Mouse (Mus musculus) lung, embryonic 15.5 days (tissue): ENCODE measurements around the gene Epha2. TPM values are rescaled to one million over a fixed set of nuclear protein-coding genes. Genes with fewer than 3 reads are reported as not detected.

ENCODE experiments used
- ATAC-seq: fragments of 200-750 bp; cut with Nextera tagmentation; 2 replicates; pipeline ENCODE4 v1.8.0; 2017; ENCODE audit warnings: moderate number of reproducible peaks, borderline replicate concordance; ENCODE audit not compliant: low FRiP score, low TSS enrichment; ENCODE audit errors: extremely low read depth
- H3K27ac ChIP-seq: fragments of 300-500 bp; sonication (generic); 2 replicates; pipeline ENCODE4 v1.5.1; 2015; ENCODE audit warnings: moderate library complexity, mild to moderate bottlenecking, inconsistent platforms
- H3K27me3 ChIP-seq: fragments of 300-500 bp; sonication (generic); 2 replicates; pipeline ENCODE4 v1.6.1; 2015; ENCODE audit warnings: inconsistent platforms
- H3K36me3 ChIP-seq: fragments of 300-500 bp; sonication (generic); 2 replicates; pipeline ENCODE4 v1.6.1; 2015; ENCODE audit warnings: inconsistent platforms
- H3K4me1 ChIP-seq: fragments of 300-500 bp; sonication (generic); 2 replicates; pipeline ENCODE4 v1.6.1; 2015; ENCODE audit warnings: inconsistent platforms
- H3K4me2 ChIP-seq: fragments of 300-500 bp; sonication (generic); 2 replicates; pipeline ENCODE4 v1.6.1; 2015; ENCODE audit warnings: inconsistent platforms, mild to moderate bottlenecking, moderate library complexity
- H3K4me3 ChIP-seq: fragments of 300-500 bp; sonication (generic); 2 replicates; pipeline ENCODE4 v1.5.1; 2015; ENCODE audit warnings: mild to moderate bottlenecking, inconsistent platforms
- H3K9ac ChIP-seq: fragments of 300-500 bp; sonication (generic); 2 replicates; pipeline ENCODE4 v1.6.1; 2015; ENCODE audit warnings: inconsistent platforms
- H3K9me3 ChIP-seq: fragments of 300-500 bp; sonication (generic); 2 replicates; pipeline ENCODE4 v1.6.1; 2016; ENCODE audit warnings: inconsistent platforms
- WGBS: fragments of 180-500 bp; shearing (Covaris S2); methylation state at CpG from one replicate; pipeline ENCODE4 v1.1.7; 2015; 5-methylcytosine and 5-hydroxymethylcytosine counted together
- polyA plus RNA-seq: library from polyadenylated mRNA; unstranded; fragments of >200 nt; fragmentation: Nextera tagmentation; extraction: Ambion mirVana; gene quantifications from 2 replicates; pipeline ENCODE4 v1.2.1, GENCODE M21; 2015

The Epha2 gene
- polyA plus RNA-seq, 1 experiment from 2014 or later = 11.0 TPM

GRCm38 (mm10) chr4:141335263-141335796 is 34.3 kb downstream of the Epha2 start:
- no peak overlapping the region for H3K4me3 ChIP-seq
- peak overlapping the region; percentile 60 for H3K27ac ChIP-seq
- H3K9me3 ChIP-seq = no peaks in the 10 kb centered on the region
- no peaks in the 10 kb centered on the region for H3K36me3 ChIP-seq
- peak; percentile 12; the same call in 1 of the 2 replicates for ATAC-seq
- WGBS = 21% methylated on average over 3 of the region's 3 CpGs
- no peak overlapping the region for H3K9ac ChIP-seq
- no peaks in the 10 kb centered on the region for H3K27me3 ChIP-seq
- peaks cover 35% of the 10 kb centered on the region for H3K4me1 ChIP-seq
- H3K4me2 ChIP-seq = no peak overlapping the region

- peak overlapping the region; percentile 60 for H3K27ac ChIP-seq
- 51% methylated on average over 6 of the region's 6 CpGs for WGBS
- H3K9me3 ChIP-seq = no peaks in the 10 kb centered on the region
- no peaks in the 10 kb centered on the region for H3K36me3 ChIP-seq
- H3K4me2 ChIP-seq = no peak overlapping the region
- peaks cover 35% of the 10 kb centered on the region for H3K4me1 ChIP-seq
- no peak overlapping the region for H3K4me3 ChIP-seq
- H3K27me3 ChIP-seq = no peaks in the 10 kb centered on the region
- ATAC-seq = no peak
- H3K9ac ChIP-seq = no peak overlapping the region
Observed at GRCm38 (mm10) chr4:141336196-141336595, 35.2 kb downstream of the Epha2 start.

DNA sequence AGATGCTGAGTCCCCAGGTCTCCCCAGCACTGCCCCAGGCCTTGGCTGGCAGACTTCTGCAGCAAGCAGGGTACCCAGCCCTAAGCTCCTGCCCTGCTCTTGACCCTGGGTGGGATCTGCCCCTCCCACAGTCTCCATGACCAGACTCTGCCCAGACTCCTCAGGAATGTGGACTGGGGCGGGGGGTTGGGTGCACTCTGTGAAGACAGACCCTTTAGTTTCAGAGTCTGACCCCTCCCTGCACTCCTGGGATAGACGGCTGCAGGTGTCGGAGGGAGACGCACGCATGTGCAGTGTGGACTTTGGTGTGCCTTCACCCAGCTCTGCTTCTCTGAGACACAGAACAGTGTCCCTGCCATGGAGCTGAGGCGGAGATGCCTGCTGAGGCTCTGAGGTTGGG is 36.9 kb downstream of the Epha2 start:
- Histone ChIP-seq H3K4me3 (no peak overlapping the region), H3K36me3 (no peaks in the 10 kb centered on the region), H3K9ac (no peak overlapping the region), H3K4me2 (peak overlapping the region; percentile 10; the same call in 1 of the 2 replicates), H3K27ac (peak overlapping the region; percentile 78), H3K27me3 (no peaks in the 10 kb centered on the region), H3K4me1 (peaks cover 35% of the 10 kb centered on the region), H3K9me3 (no peaks in the 10 kb centered on the region)
- WGBS = 25% methylated on average over 6 of the region's 6 CpGs
- peak; percentile 72 for ATAC-seq

DNA sequence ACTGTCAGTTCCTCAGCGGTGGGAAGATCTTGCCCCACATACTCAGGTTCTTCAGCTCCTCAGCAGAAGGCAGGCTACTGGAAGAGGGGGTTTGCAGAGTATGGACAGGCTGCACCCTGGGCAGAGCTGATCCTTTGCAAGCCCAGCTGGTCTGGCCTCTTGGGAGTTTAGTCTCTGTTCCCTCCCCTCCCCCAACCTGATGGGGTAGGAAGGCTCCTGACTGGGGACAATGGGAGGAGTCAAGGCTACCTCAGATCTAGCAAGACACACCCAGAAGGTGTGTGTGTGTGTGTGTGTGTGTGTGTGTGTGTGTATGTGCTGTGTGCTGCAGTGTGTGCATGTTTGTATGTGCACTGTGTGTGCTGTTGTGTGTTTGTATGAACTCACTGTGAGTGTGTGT is 37.8 kb downstream of the Epha2 start:
- no peak overlapping the region for H3K4me3 ChIP-seq
- ATAC-seq = no peak
- H3K9me3 ChIP-seq = no peaks in the 10 kb centered on the region
- H3K27ac ChIP-seq = peak overlapping the region; percentile 78
- no peak overlapping the region for H3K9ac ChIP-seq
- 5% methylated on average over 1 of the region's 1 CpGs for WGBS
- H3K27me3 ChIP-seq = no peaks in the 10 kb centered on the region
- H3K4me1 ChIP-seq = peaks cover 35% of the 10 kb centered on the region
- no peaks in the 10 kb centered on the region for H3K36me3 ChIP-seq
- no peak overlapping the region for H3K4me2 ChIP-seq

- H3K36me3 ChIP-seq = no peaks in the 10 kb centered on the region
- peaks cover 16% of the 10 kb centered on the region for H3K4me1 ChIP-seq
- H3K27me3 ChIP-seq = no peaks in the 10 kb centered on the region
- H3K9ac ChIP-seq = no peak overlapping the region
- no peak overlapping the region for H3K4me2 ChIP-seq
- 71% methylated on average over 6 of the region's 7 CpGs for WGBS
- no peaks in the 10 kb centered on the region for H3K9me3 ChIP-seq
- no peak overlapping the region for H3K27ac ChIP-seq
- no peak for ATAC-seq
- no peak overlapping the region for H3K4me3 ChIP-seq
Observed at GRCm38 (mm10) chr4:141341477-141341876, 40.4 kb downstream of the Epha2 start.

- Histone ChIP-seq H3K9ac (no peak overlapping the region), H3K4me1 (peaks cover 15% of the 10 kb centered on the region), H3K27me3 (no peaks in the 10 kb centered on the region), H3K9me3 (no peaks in the 10 kb centered on the region), H3K4me3 (no peak overlapping the region), H3K27ac (no peak overlapping the region), H3K36me3 (no peaks in the 10 kb centered on the region), H3K4me2 (no peak overlapping the region)
- no peak for ATAC-seq
- WGBS = 69% methylated on average over 7 of the region's 7 CpGs
Observed at GRCm38 (mm10) chr4:141343515-141343914, 42.5 kb downstream of the Epha2 start.

DNA sequence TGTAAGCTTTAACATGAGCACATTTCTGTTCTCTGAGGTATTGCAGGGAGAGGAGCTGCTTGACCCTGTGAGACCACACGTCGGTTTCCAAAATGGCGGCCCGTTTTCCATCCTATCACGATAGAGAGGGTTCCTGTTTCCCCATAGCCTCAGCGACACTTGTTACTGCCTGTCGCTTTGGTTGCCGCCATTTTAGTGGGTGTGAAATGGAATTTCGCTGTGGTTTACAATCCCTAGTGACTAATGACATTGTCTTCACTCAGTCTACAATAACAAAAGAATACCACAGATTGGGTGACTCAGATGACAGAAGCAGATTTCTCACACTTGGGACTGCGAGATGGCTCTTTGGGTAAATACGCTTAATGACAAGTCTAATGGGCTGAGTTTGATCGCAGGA is 44.2 kb downstream of the Epha2 start:
- Histone ChIP-seq H3K27me3 (no peaks in the 10 kb centered on the region), H3K4me1 (peaks cover 10% of the 10 kb centered on the region; the same call in 1 of the 2 replicates), H3K9ac (no peak overlapping the region), H3K36me3 (no peaks in the 10 kb centered on the region), H3K27ac (no peak overlapping the region), H3K4me2 (no peak overlapping the region), H3K9me3 (no peaks in the 10 kb centered on the region), H3K4me3 (no peak overlapping the region)
- 81% methylated on average over 12 of the region's 12 CpGs for WGBS
- no peak for ATAC-seq

DNA sequence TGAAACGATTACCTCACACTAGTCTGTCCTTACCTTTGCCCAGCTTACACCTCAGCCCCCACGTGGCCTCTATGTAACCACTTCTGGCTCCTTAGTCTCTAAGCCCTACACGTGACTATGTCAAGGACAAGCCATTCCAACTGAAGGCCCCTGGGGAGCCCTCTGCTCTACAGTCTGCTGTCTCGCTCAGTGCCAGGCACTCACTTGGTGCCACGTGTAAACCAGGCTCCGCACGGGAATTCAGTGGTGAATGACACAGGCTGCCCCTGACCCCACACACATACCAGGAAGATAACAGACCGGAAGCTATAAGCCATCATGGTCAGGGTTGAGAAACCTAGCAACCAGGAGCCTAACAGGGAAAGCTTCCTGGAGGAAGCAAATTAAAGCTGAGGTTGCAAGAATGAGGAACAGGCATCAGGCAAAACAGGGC is 46.3 kb downstream of the Epha2 start:
- peak overlapping the region; percentile 62 for H3K27ac ChIP-seq
- H3K4me1 ChIP-seq = peaks cover 10% of the 10 kb centered on the region; the same call in 1 of the 2 replicates
- H3K9ac ChIP-seq = no peak overlapping the region
- H3K4me3 ChIP-seq = no peak overlapping the region
- H3K36me3 ChIP-seq = no peaks in the 10 kb centered on the region
- no peak overlapping the region for H3K4me2 ChIP-seq
- H3K27me3 ChIP-seq = no peaks in the 10 kb centered on the region
- ATAC-seq = peak; percentile 78
- WGBS = 30% methylated on average over 8 of the region's 8 CpGs
- H3K9me3 ChIP-seq = no peaks in the 10 kb centered on the region

DNA sequence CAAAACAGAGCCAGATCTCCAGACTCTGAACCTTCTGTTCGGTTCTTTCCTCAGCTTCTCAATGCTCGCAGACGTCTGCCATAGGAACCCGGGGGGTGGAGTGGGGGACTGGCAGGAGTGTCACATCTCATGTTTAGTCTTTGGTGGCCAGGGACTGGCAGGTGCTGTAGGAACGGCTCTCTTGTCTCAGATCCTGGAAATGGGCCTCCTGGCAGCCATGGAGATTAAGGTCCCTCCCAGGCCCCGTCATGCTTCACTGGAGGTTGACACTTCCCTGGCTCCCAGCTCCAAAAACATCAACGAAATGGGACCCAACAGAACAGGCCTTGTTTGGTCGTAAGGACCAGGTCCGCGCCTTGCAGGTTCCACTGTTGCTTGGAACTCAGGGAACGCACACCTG is 47.6 kb downstream of the Epha2 start:
- no peak overlapping the region for H3K27ac ChIP-seq
- no peak overlapping the region for H3K4me2 ChIP-seq
- no peaks in the 10 kb centered on the region for H3K9me3 ChIP-seq
- ATAC-seq = no peak
- peaks cover 15% of the 10 kb centered on the region for H3K4me1 ChIP-seq
- H3K4me3 ChIP-seq = no peak overlapping the region
- 60% methylated on average over 11 of the region's 11 CpGs for WGBS
- H3K9ac ChIP-seq = no peak overlapping the region
- no peaks in the 10 kb centered on the region for H3K36me3 ChIP-seq
- no peaks in the 10 kb centered on the region for H3K27me3 ChIP-seq

- Histone ChIP-seq H3K4me2 (no peak overlapping the region), H3K9me3 (no peaks in the 10 kb centered on the region), H3K27me3 (no peaks in the 10 kb centered on the region), H3K36me3 (no peaks in the 10 kb centered on the region), H3K4me3 (no peak overlapping the region), H3K27ac (no peak overlapping the region), H3K4me1 (peaks cover 21% of the 10 kb centered on the region), H3K9ac (no peak overlapping the region)
- WGBS = 71% methylated on average over 12 of the region's 12 CpGs
- ATAC-seq = no peak
Observed at GRCm38 (mm10) chr4:141350015-141350414, 49.0 kb downstream of the Epha2 start.

GRCm38 (mm10) chr4:141351972-141352371 is 50.9 kb downstream of the Epha2 start:
- H3K4me1 ChIP-seq = peaks cover 21% of the 10 kb centered on the region
- no peaks in the 10 kb centered on the region for H3K9me3 ChIP-seq
- no peak overlapping the region for H3K9ac ChIP-seq
- ATAC-seq = no peak
- H3K27ac ChIP-seq = no peak overlapping the region
- H3K27me3 ChIP-seq = no peaks in the 10 kb centered on the region
- no peaks in the 10 kb centered on the region for H3K36me3 ChIP-seq
- no peak overlapping the region for H3K4me2 ChIP-seq
- 41% methylated on average over 7 of the region's 7 CpGs for WGBS
- no peak overlapping the region for H3K4me3 ChIP-seq

DNA sequence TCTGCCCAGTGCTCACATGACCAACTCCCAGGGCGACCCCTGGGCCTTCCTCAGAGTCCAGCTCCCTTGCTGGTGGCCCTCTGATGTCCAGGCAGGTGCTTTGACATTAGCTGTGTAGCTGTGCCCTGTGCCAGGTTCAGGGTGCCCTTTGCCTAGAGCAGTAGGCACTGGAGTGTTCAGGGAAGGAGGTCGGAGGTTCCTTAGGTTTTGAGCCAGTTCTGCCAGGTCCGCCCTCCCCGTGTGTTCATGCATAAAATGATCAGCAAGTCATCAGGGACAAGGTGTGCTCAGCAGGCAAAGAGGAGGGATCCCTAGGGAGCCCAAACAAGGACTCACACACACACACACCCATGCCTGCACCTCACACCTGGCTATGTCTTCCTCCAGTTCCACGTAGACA is 51.9 kb downstream of the Epha2 start:
- H3K4me1 ChIP-seq = peaks cover 15% of the 10 kb centered on the region
- H3K9me3 ChIP-seq = no peaks in the 10 kb centered on the region
- peak overlapping the region; percentile 75 for H3K27ac ChIP-seq
- no peak overlapping the region for H3K9ac ChIP-seq
- H3K36me3 ChIP-seq = no peaks in the 10 kb centered on the region
- no peak overlapping the region for H3K4me2 ChIP-seq
- no peaks in the 10 kb centered on the region for H3K27me3 ChIP-seq
- no peak overlapping the region for H3K4me3 ChIP-seq
- ATAC-seq = no peak
- WGBS = 75% methylated on average over 5 of the region's 5 CpGs

DNA sequence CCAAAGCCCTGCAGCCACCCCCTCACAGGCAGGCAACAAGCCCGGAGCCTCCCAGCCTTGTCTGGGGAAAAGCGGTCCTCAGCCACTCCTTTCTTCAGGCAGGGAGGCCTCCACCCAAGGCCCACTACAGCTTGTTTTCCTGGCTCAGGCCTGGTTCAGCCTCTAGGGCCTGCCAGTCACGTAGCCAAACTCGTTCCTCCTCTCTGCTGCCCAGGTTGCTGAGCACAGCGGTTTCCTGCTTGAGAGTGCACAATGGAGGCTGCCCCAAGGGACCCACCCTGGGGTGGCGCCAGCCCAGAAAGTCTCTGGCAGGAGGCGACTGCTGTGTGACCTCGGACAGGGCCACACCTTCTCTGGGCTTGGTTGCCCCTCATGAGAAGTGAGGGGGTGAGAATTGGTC is 52.8 kb downstream of the Epha2 start:
- H3K4me2 ChIP-seq = no peak overlapping the region
- peaks cover 12% of the 10 kb centered on the region for H3K4me1 ChIP-seq
- H3K36me3 ChIP-seq = no peaks in the 10 kb centered on the region
- H3K4me3 ChIP-seq = no peak overlapping the region
- no peaks in the 10 kb centered on the region for H3K9me3 ChIP-seq
- H3K27ac ChIP-seq = peak overlapping the region; percentile 75
- peak; percentile 58 for ATAC-seq
- no peak overlapping the region for H3K9ac ChIP-seq
- no peaks in the 10 kb centered on the region for H3K27me3 ChIP-seq
- 43% methylated on average over 8 of the region's 8 CpGs for WGBS
